Mouse (Mus musculus): ENCODE measurements around the gene 1700067P10Rik. TPM values are rescaled to one million over a fixed set of nuclear protein-coding genes. Genes with fewer than 3 reads are reported as not detected.
A peak's percentile ranks its signal among the peaks of the same experiment; 100 is the strongest.

Gene 1700067P10Rik
- polyA plus RNA-seq, 1 experiment from 2014 or later = not detected

- Histone ChIP-seq H3K9me3 (replicated peaks) (no peaks in the 10 kb centered on the region), H3K9ac (peak overlapping the region; percentile 38), H3K27ac (no peak overlapping the region), H3K4me2 (peak overlapping the region; percentile 86), H3K4me1 (replicated peaks) (peaks cover 43% of the 10 kb centered on the region), H3K27me3 (peaks cover 69% of the 10 kb centered on the region), H3K4me3 (peak overlapping the region; percentile 46), H3K36me3 (no peaks in the 10 kb centered on the region)
- no peak for ATAC-seq (replicated peaks; ENCODE audit: insufficient number of reproducible peaks, insufficient read depth, low FRiP score, low read depth)
- WGBS = under 1% methylated on average over 36 of the region's 43 CpGs
These were observed 8.8 kb downstream of the 1700067P10Rik start for GRCm38 (mm10) chr17:48097743-48098527.

- H3K36me3 ChIP-seq = no peaks in the 10 kb centered on the region
- H3K27me3 ChIP-seq = peaks cover 68% of the 10 kb centered on the region
- H3K4me2 ChIP-seq = peak overlapping the region; percentile 86
- peaks cover 43% of the 10 kb centered on the region for H3K4me1 ChIP-seq (replicated peaks)
- no peak overlapping the region for H3K27ac ChIP-seq
- ATAC-seq (replicated peaks; ENCODE audit: insufficient number of reproducible peaks, insufficient read depth, low FRiP score, low read depth) = no peak
- WGBS = 1% methylated on average over 19 of the region's 19 CpGs
- H3K4me3 ChIP-seq = peak overlapping the region; percentile 46
- no peaks in the 10 kb centered on the region for H3K9me3 ChIP-seq (replicated peaks)
- peak overlapping the region; percentile 5; the same call in 1 of the 2 replicates for H3K9ac ChIP-seq
These were observed 9.4 kb downstream of the 1700067P10Rik start for GRCm38 (mm10) chr17:48098528-48098890.

- Histone ChIP-seq H3K4me1 (replicated peaks) (peaks cover 43% of the 10 kb centered on the region), H3K4me2 (peak overlapping the region; percentile 86), H3K9me3 (replicated peaks) (no peaks in the 10 kb centered on the region), H3K27ac (no peak overlapping the region), H3K36me3 (no peaks in the 10 kb centered on the region), H3K27me3 (peaks cover 60% of the 10 kb centered on the region), H3K4me3 (peak overlapping the region; percentile 46; the same call in 1 of the 2 replicates), H3K9ac (no peak overlapping the region)
- WGBS = 27% methylated on average over 11 of the region's 11 CpGs
- ATAC-seq (replicated peaks; ENCODE audit: insufficient number of reproducible peaks, insufficient read depth, low FRiP score, low read depth) = no peak
These were observed 10.2 kb downstream of the 1700067P10Rik start for GRCm38 (mm10) chr17:48099312-48099711.

- H3K4me3 ChIP-seq = peak overlapping the region; percentile 31
- H3K4me1 ChIP-seq (replicated peaks) = peaks cover 35% of the 10 kb centered on the region
- H3K9me3 ChIP-seq (replicated peaks) = no peaks in the 10 kb centered on the region
- H3K36me3 ChIP-seq = no peaks in the 10 kb centered on the region
- H3K27ac ChIP-seq = no peak overlapping the region
- peaks cover 47% of the 10 kb centered on the region for H3K27me3 ChIP-seq
- no peak overlapping the region for H3K9ac ChIP-seq
- ATAC-seq (replicated peaks; ENCODE audit: insufficient number of reproducible peaks, insufficient read depth, low FRiP score, low read depth) = no peak; the same call in 1 of the 2 replicates
- WGBS = 15% methylated on average over 21 of the region's 21 CpGs
- peak overlapping the region; percentile 54 for H3K4me2 ChIP-seq
These were observed 11.6 kb downstream of the 1700067P10Rik start for GRCm38 (mm10) chr17:48100441-48101417.

GRCm38 (mm10) chr17:48107333-48107732 lies 18.2 kb downstream of the 1700067P10Rik start:
- no peaks in the 10 kb centered on the region for H3K27me3 ChIP-seq
- H3K4me2 ChIP-seq = no peak overlapping the region
- no peak overlapping the region for H3K27ac ChIP-seq
- no peak overlapping the region for H3K4me3 ChIP-seq
- no peaks in the 10 kb centered on the region for H3K9me3 ChIP-seq (replicated peaks)
- H3K36me3 ChIP-seq = no peaks in the 10 kb centered on the region
- ATAC-seq (replicated peaks; ENCODE audit: insufficient number of reproducible peaks, insufficient read depth, low FRiP score, low read depth) = no peak
- no peak overlapping the region for H3K9ac ChIP-seq
- no peaks in the 10 kb centered on the region for H3K4me1 ChIP-seq (replicated peaks)
- 50% methylated on average over 4 of the region's 4 CpGs for whole genome bisulfite sequencing

GRCm38 (mm10) chr17:48107862-48108261 lies 18.7 kb downstream of the 1700067P10Rik start:
- Histone ChIP-seq H3K4me3 (no peak overlapping the region), H3K27me3 (no peaks in the 10 kb centered on the region), H3K36me3 (no peaks in the 10 kb centered on the region), H3K9ac (no peak overlapping the region), H3K4me2 (no peak overlapping the region), H3K9me3 (replicated peaks) (no peaks in the 10 kb centered on the region), H3K4me1 (replicated peaks) (no peaks in the 10 kb centered on the region), H3K27ac (no peak overlapping the region)
- ATAC-seq (replicated peaks; ENCODE audit: insufficient number of reproducible peaks, insufficient read depth, low FRiP score, low read depth) = no peak
- WGBS = 52% methylated on average over 6 of the region's 6 CpGs

GRCm38 (mm10) chr17:48108520-48108919 lies 19.4 kb downstream of the 1700067P10Rik start:
- Histone ChIP-seq H3K27me3 (no peaks in the 10 kb centered on the region), H3K4me1 (replicated peaks) (no peaks in the 10 kb centered on the region), H3K27ac (no peak overlapping the region), H3K4me3 (no peak overlapping the region), H3K9me3 (replicated peaks) (no peaks in the 10 kb centered on the region), H3K9ac (no peak overlapping the region), H3K4me2 (no peak overlapping the region), H3K36me3 (no peaks in the 10 kb centered on the region)
- 70% methylated on average over 3 of the region's 3 CpGs for WGBS
- no peak for ATAC-seq (replicated peaks; ENCODE audit: insufficient number of reproducible peaks, insufficient read depth, low FRiP score, low read depth)

- no peaks in the 10 kb centered on the region for H3K4me1 ChIP-seq (replicated peaks)
- ATAC-seq (replicated peaks; ENCODE audit: insufficient number of reproducible peaks, insufficient read depth, low FRiP score, low read depth) = no peak
- H3K9me3 ChIP-seq (replicated peaks) = no peaks in the 10 kb centered on the region
- H3K27ac ChIP-seq = no peak overlapping the region
- H3K4me2 ChIP-seq = no peak overlapping the region
- no peaks in the 10 kb centered on the region for H3K27me3 ChIP-seq
- WGBS = 47% methylated on average over 8 of the region's 8 CpGs
- H3K9ac ChIP-seq = no peak overlapping the region
- H3K36me3 ChIP-seq = no peaks in the 10 kb centered on the region
- no peak overlapping the region for H3K4me3 ChIP-seq
These were observed 21.6 kb downstream of the 1700067P10Rik start for GRCm38 (mm10) chr17:48110547-48111287.

- 69% methylated on average over 1 of the region's 1 CpGs for WGBS
- Histone ChIP-seq H3K4me1 (replicated peaks) (no peaks in the 10 kb centered on the region), H3K4me3 (no peak overlapping the region), H3K27me3 (no peaks in the 10 kb centered on the region), H3K9me3 (replicated peaks) (no peaks in the 10 kb centered on the region), H3K4me2 (no peak overlapping the region), H3K9ac (no peak overlapping the region), H3K36me3 (no peaks in the 10 kb centered on the region), H3K27ac (no peak overlapping the region)
- ATAC-seq (replicated peaks; ENCODE audit: insufficient number of reproducible peaks, insufficient read depth, low FRiP score, low read depth) = no peak
These were observed 29.5 kb downstream of the 1700067P10Rik start for GRCm38 (mm10) chr17:48118570-48118969.

GRCm38 (mm10) chr17:48119656-48120055 lies 30.5 kb downstream of the 1700067P10Rik start:
- Histone ChIP-seq H3K27ac (no peak overlapping the region), H3K27me3 (no peaks in the 10 kb centered on the region), H3K36me3 (no peaks in the 10 kb centered on the region), H3K4me3 (no peak overlapping the region), H3K9me3 (replicated peaks) (no peaks in the 10 kb centered on the region), H3K4me1 (replicated peaks) (no peaks in the 10 kb centered on the region), H3K4me2 (no peak overlapping the region), H3K9ac (no peak overlapping the region)
- no peak for ATAC-seq (replicated peaks; ENCODE audit: insufficient number of reproducible peaks, insufficient read depth, low FRiP score, low read depth)
- 24% methylated on average over 3 of the region's 3 CpGs for WGBS

GRCm38 (mm10) chr17:48120456-48120855 lies 31.3 kb downstream of the 1700067P10Rik start:
- no peaks in the 10 kb centered on the region for H3K36me3 ChIP-seq
- H3K9me3 ChIP-seq (replicated peaks) = no peaks in the 10 kb centered on the region
- H3K27me3 ChIP-seq = no peaks in the 10 kb centered on the region
- H3K27ac ChIP-seq = no peak overlapping the region
- no peak for ATAC-seq (replicated peaks; ENCODE audit: insufficient number of reproducible peaks, insufficient read depth, low FRiP score, low read depth)
- H3K4me2 ChIP-seq = no peak overlapping the region
- H3K4me3 ChIP-seq = no peak overlapping the region
- no peaks in the 10 kb centered on the region for H3K4me1 ChIP-seq (replicated peaks)
- H3K9ac ChIP-seq = no peak overlapping the region
- 79% methylated on average over 20 of the region's 20 CpGs for WGBS

Data from heart, embryonic 15.5 days (tissue).